Mouse (Mus musculus) heart, postnatal 0 days (tissue): ENCODE measurements around the gene Fam24b.

Experiments used
- CTCF ChIP-seq: IDR thresholded peaks from 2 replicates; pipeline ENCODE4 v1.5.1; 2016; ENCODE audit warnings: antibody characterized with exemption, control low read depth, low read depth
- EP300 ChIP-seq: IDR thresholded peaks from 2 replicates; pipeline ENCODE4 v1.6.1; 2016; ENCODE audit warnings: antibody characterized with exemption, low read depth

GRCm38 (mm10) chr7:131345856-131346541 is 16.7 kb upstream of the Fam24b start:
- TF ChIP-seq CTCF (no peak), EP300 (no peak)
